ENCODE assay signal across 27 mouse cellular contexts in genomic region chr1:71967574-71968104, GRCm38 (mm10).
DNase-seq lines count a peak whose midpoint lies in the region; ATAC-seq and TF ChIP-seq lines count a peak whose summit lies in the region.
"Had no signal": no experiment of that assay in that cellular context is flagged by ENCODE, and none has a peak within 500 bp of the region (broad histone marks: within the 10 kb centered on the region; RNA-seq: fewer than 3 reads in every experiment).

No protein-coding gene starts in this region.

- no peaks in the 10 kb centered on the region for H3K4me1 ChIP-seq in hindbrain, embryonic 10.5 days (replicated peaks)
- no peaks in the 10 kb centered on the region for H3K4me1 ChIP-seq in intestine, postnatal 0 days (replicated peaks; ENCODE audit: control insufficient read depth, insufficient read depth, low read length)
- H3K4me1 ChIP-seq: forebrain, embryonic 10.5 days; forebrain, embryonic 13.5 days; heart, embryonic 10.5 days; hindbrain, embryonic 13.5 days; intestine, embryonic 15.5 days had no signal

- H3K27ac ChIP-seq in hindbrain, embryonic 10.5 days, result no peak overlapping the region
- no peak overlapping the region for H3K27ac ChIP-seq in intestine, postnatal 0 days (ENCODE audit: low read depth, low read length)
- H3K27ac ChIP-seq: forebrain, embryonic 10.5 days; forebrain, embryonic 13.5 days; gastrocnemius, adult 2 months; heart, adult 2 months; heart, embryonic 10.5 days; hindbrain, embryonic 13.5 days; intestine, embryonic 15.5 days had no signal

- no peaks in the 10 kb centered on the region for H3K27me3 ChIP-seq in hindbrain, embryonic 10.5 days (ENCODE audit: insufficient read depth, poor library complexity, severe bottlenecking)
- H3K27me3 ChIP-seq in intestine, postnatal 0 days (replicated peaks; ENCODE audit: control insufficient read depth, insufficient read depth, low read length), result no peaks in the 10 kb centered on the region
- H3K27me3 ChIP-seq: CH12.LX; forebrain, embryonic 13.5 days; hindbrain, embryonic 13.5 days; intestine, embryonic 15.5 days; Patski had no signal

- DNase-seq in lung, adult 18-20 months, result peak; percentile 21 to 25
- no peak for DNase-seq in lung, postnatal 10 days
- peak; percentile 13 for DNase-seq in adipocyte (ENCODE audit: low spot score)
- no peak for DNase-seq in cerebellum, adult 11-12 months
- DNase-seq in hindbrain, embryonic 10.5 days (ENCODE audit: low spot score), result no peak
- DNase-seq: adrenal gland, adult 2 months; adrenal gland, postnatal 14 days; B cell, adult 2 months; cerebellum, adult 18-20 months; cerebellum, adult 9-10 months; cerebellum, postnatal 36 days; gastrocnemius, adult 2 months; gastrocnemius, postnatal 14 days had no signal

- H3K4me3 ChIP-seq in hindbrain, embryonic 10.5 days, result no peak overlapping the region
- H3K4me3 ChIP-seq in intestine, postnatal 0 days (ENCODE audit: low read depth, low read length), result no peak overlapping the region
- H3K4me3 ChIP-seq: forebrain, embryonic 10.5 days; forebrain, embryonic 13.5 days; gastrocnemius, adult 2 months; heart, adult 2 months; heart, embryonic 10.5 days; hindbrain, embryonic 13.5 days; intestine, embryonic 15.5 days had no signal

- no peak overlapping the region for H3K9ac ChIP-seq in intestine, postnatal 0 days (ENCODE audit: low read depth, low read length)
- H3K9ac ChIP-seq: forebrain, embryonic 13.5 days; hindbrain, embryonic 13.5 days; intestine, embryonic 15.5 days had no signal

- H3K9me3 ChIP-seq in hindbrain, embryonic 10.5 days, result no peaks in the 10 kb centered on the region
- no peaks in the 10 kb centered on the region for H3K9me3 ChIP-seq in intestine, postnatal 0 days (ENCODE audit: control insufficient read depth)
- H3K9me3 ChIP-seq: forebrain, embryonic 10.5 days; forebrain, embryonic 13.5 days; G1E; heart, embryonic 10.5 days; hindbrain, embryonic 13.5 days; intestine, embryonic 15.5 days had no signal

- ATAC-seq in common myeloid progenitor, adult 5-6 weeks (replicated peaks; ENCODE audit: low read depth, poor library complexity, severe bottlenecking), result 0 out of 2 replicates have a peak, but pooled peaks have one; percentile 36
- peak; percentile 81 for ATAC-seq in megakaryocyte, adult 5-6 weeks (ENCODE audit: poor library complexity, severe bottlenecking)
- ATAC-seq in intestine, postnatal 0 days, result no peak
- ATAC-seq: forebrain, embryonic 13.5 days; forebrain, embryonic 16.5 days; hindbrain, embryonic 16.5 days; intestine, embryonic 15.5 days; Patski had no signal

- WGBS in hindbrain, embryonic 10.5 days, result 93% methylated on average over 6 of the region's 6 CpGs
- WGBS in intestine, postnatal 0 days, result 87% methylated on average over 6 of the region's 6 CpGs

- no peak overlapping the region for H3K4me2 ChIP-seq in intestine, postnatal 0 days (replicated peaks; ENCODE audit: low read depth)
- H3K4me2 ChIP-seq: forebrain, embryonic 13.5 days; hindbrain, embryonic 13.5 days; intestine, embryonic 15.5 days had no signal

- H3K36me3 ChIP-seq in hindbrain, embryonic 10.5 days, result no peaks in the 10 kb centered on the region
- no peaks in the 10 kb centered on the region for H3K36me3 ChIP-seq in intestine, postnatal 0 days (ENCODE audit: control insufficient read depth, insufficient read depth)
- H3K36me3 ChIP-seq: forebrain, embryonic 10.5 days; G1E; heart, embryonic 10.5 days; hindbrain, embryonic 13.5 days; intestine, embryonic 15.5 days had no signal

- TF ChIP-seq CTCF in intestine, postnatal 0 days (IDR thresholded peaks at IDR 0.05; ENCODE audit: low read depth), result no peak

Comparison
In these comparisons a context has a peak if more than half of its experiments do, and no peak if none do; other contexts are left out.
1. DNase-seq: peak in lung, adult 18-20 months (2 of 2) and adipocyte (single experiment); none in lung, postnatal 10 days (single experiment), cerebellum, adult 11-12 months (single experiment) and hindbrain, embryonic 10.5 days (single experiment).